Mouse (Mus musculus) liver, embryonic 12.5 days (tissue): ENCODE data around the gene Tmem144. TPM values are rescaled to one million over a fixed set of nuclear protein-coding genes. Genes with fewer than 3 reads are reported as not detected.

Source experiments
- ATAC-seq: fragments of 200-750 bp; cut with Nextera tagmentation; 2 replicates; pipeline ENCODE4 v1.8.0; 2017; ENCODE audit warnings: moderate number of reproducible peaks, mild to moderate bottlenecking, moderate library complexity
- H3K27ac ChIP-seq: fragments of 300-500 bp; sonication (generic); 2 replicates; pipeline ENCODE4 v1.5.1; 2016; ENCODE audit warnings: mild to moderate bottlenecking
- H3K27me3 ChIP-seq: fragments of 300-500 bp; sonication (generic); replicated peaks from 2 replicates; pipeline ENCODE4 v1.6.1; 2016; ENCODE audit warnings: mild to moderate bottlenecking, moderate library complexity
- H3K36me3 ChIP-seq: fragments of 300-500 bp; sonication (generic); 2 replicates; pipeline ENCODE4 v1.6.1; 2016; ENCODE audit warnings: mild to moderate bottlenecking, moderate library complexity
- H3K4me1 ChIP-seq: fragments of 300-500 bp; sonication (generic); 2 replicates; pipeline ENCODE4 v1.6.1; 2016
- H3K4me2 ChIP-seq: fragments of 300-500 bp; sonication (generic); 2 replicates; pipeline ENCODE4 v1.6.1; 2016; ENCODE audit warnings: mild to moderate bottlenecking, moderate library complexity
- H3K4me3 ChIP-seq: fragments of 300-500 bp; sonication (generic); 2 replicates; pipeline ENCODE4 v1.5.1; 2016; ENCODE audit warnings: mild to moderate bottlenecking, moderate library complexity
- H3K9ac ChIP-seq: fragments of 300-500 bp; sonication (generic); 2 replicates; pipeline ENCODE4 v1.6.1; 2016; ENCODE audit warnings: mild to moderate bottlenecking, moderate library complexity
- H3K9me3 ChIP-seq: fragments of 300-500 bp; sonication (generic); replicated peaks from 2 replicates; pipeline ENCODE4 v1.6.1; 2016; ENCODE audit warnings: mild to moderate bottlenecking, moderate library complexity
- WGBS: fragments of 180-500 bp; shearing (Covaris S2); methylation state at CpG from one replicate; pipeline ENCODE4 v1.1.7; 2016; ENCODE audit not compliant: insufficient replicate concordance; 5-methylcytosine and 5-hydroxymethylcytosine counted together
- polyA plus RNA-seq: library from polyadenylated mRNA; unstranded; fragments of >200 nt; fragmentation: Nextera tagmentation; extraction: Ambion mirVana; gene quantifications from 2 replicates; pipeline ENCODE4 v1.2.1, GENCODE M21; 2016

Gene Tmem144
- polyA plus RNA-seq, 1 experiment from 2014 or later: 2.2 TPM

GRCm38 (mm10) chr3:79790324-79790723 is 62.2 kb downstream of the Tmem144 start:
- no peak for ATAC-seq
- Histone ChIP-seq H3K27me3 (peaks cover 11% of the 10 kb centered on the region; the same call in 1 of the 2 replicates), H3K36me3 (no peaks in the 10 kb centered on the region), H3K9me3 (no peaks in the 10 kb centered on the region), H3K4me2 (no peak overlapping the region), H3K4me3 (no peak overlapping the region), H3K9ac (no peak overlapping the region), H3K27ac (no peak overlapping the region), H3K4me1 (no peaks in the 10 kb centered on the region)
- WGBS: 50% methylated on average over 3 of the region's 3 CpGs

- Histone ChIP-seq H3K4me1 (no peaks in the 10 kb centered on the region), H3K9ac (no peak overlapping the region), H3K36me3 (no peaks in the 10 kb centered on the region), H3K27me3 (peaks cover 17% of the 10 kb centered on the region), H3K9me3 (no peaks in the 10 kb centered on the region), H3K4me3 (no peak overlapping the region), H3K4me2 (no peak overlapping the region), H3K27ac (no peak overlapping the region)
- WGBS: 56% methylated on average over 4 of the region's 4 CpGs
- no peak for ATAC-seq
Observed at GRCm38 (mm10) chr3:79789554-79789953, 63.0 kb downstream of the Tmem144 start.

GRCm38 (mm10) chr3:79788959-79789358 is 63.6 kb downstream of the Tmem144 start:
- Histone ChIP-seq H3K36me3 (no peaks in the 10 kb centered on the region), H3K4me3 (no peak overlapping the region), H3K27me3 (peaks cover 23% of the 10 kb centered on the region), H3K27ac (no peak overlapping the region), H3K9me3 (no peaks in the 10 kb centered on the region), H3K4me1 (no peaks in the 10 kb centered on the region), H3K9ac (no peak overlapping the region), H3K4me2 (no peak overlapping the region)
- WGBS: 59% methylated on average over 6 of the region's 6 CpGs
- ATAC-seq: no peak

- 13% methylated on average over 11 of the region's 11 CpGs for WGBS
- Histone ChIP-seq H3K4me2 (peak overlapping the region; percentile 12; the same call in 1 of the 2 replicates), H3K27me3 (peaks cover 18% of the 10 kb centered on the region), H3K4me3 (no peak overlapping the region), H3K36me3 (no peaks in the 10 kb centered on the region), H3K27ac (no peak overlapping the region), H3K9me3 (no peaks in the 10 kb centered on the region), H3K4me1 (no peaks in the 10 kb centered on the region), H3K9ac (no peak overlapping the region)
- ATAC-seq: no peak
Observed at GRCm38 (mm10) chr3:79784362-79784736, 68.2 kb downstream of the Tmem144 start.

GRCm38 (mm10) chr3:79783630-79784361 is 68.8 kb downstream of the Tmem144 start:
- Histone ChIP-seq H3K9ac (no peak overlapping the region), H3K36me3 (no peaks in the 10 kb centered on the region), H3K9me3 (no peaks in the 10 kb centered on the region), H3K27ac (no peak overlapping the region), H3K4me2 (peak overlapping the region; percentile 12; the same call in 1 of the 2 replicates), H3K27me3 (peaks cover 18% of the 10 kb centered on the region), H3K4me1 (no peaks in the 10 kb centered on the region), H3K4me3 (no peak overlapping the region)
- no peak for ATAC-seq
- 44% methylated on average over 10 of the region's 10 CpGs for WGBS

GRCm38 (mm10) chr3:79772701-79773100 is 79.9 kb downstream of the Tmem144 start:
- Histone ChIP-seq H3K4me3 (no peak overlapping the region), H3K9me3 (no peaks in the 10 kb centered on the region), H3K4me1 (no peaks in the 10 kb centered on the region), H3K9ac (no peak overlapping the region), H3K27ac (no peak overlapping the region), H3K27me3 (no peaks in the 10 kb centered on the region), H3K4me2 (no peak overlapping the region), H3K36me3 (no peaks in the 10 kb centered on the region)
- 46% methylated on average over 2 of the region's 2 CpGs for WGBS
- ATAC-seq: no peak

Other genes with a start within 250 kb of the Tmem144 start
- gene 4930579G24Rik, start 223.7 kb downstream of the Tmem144 start, polyA plus RNA-seq: 23.7 and 23.8 TPM in 2 replicates
- gene Etfdh, start 223.3 kb downstream of the Tmem144 start, polyA plus RNA-seq: 39.2 and 41.1 TPM in 2 replicates
- gene Rxfp1, start 114.9 kb downstream of the Tmem144 start, polyA plus RNA-seq: 0.02 TPM in 1 of 2 replicates, not detected in the other
- gene Fam198b, start 31.8 kb upstream of the Tmem144 start, polyA plus RNA-seq: 3.9 and 4.2 TPM in 2 replicates